ENCODE assay signal across 8 mouse cellular contexts in the genomic region with DNA sequence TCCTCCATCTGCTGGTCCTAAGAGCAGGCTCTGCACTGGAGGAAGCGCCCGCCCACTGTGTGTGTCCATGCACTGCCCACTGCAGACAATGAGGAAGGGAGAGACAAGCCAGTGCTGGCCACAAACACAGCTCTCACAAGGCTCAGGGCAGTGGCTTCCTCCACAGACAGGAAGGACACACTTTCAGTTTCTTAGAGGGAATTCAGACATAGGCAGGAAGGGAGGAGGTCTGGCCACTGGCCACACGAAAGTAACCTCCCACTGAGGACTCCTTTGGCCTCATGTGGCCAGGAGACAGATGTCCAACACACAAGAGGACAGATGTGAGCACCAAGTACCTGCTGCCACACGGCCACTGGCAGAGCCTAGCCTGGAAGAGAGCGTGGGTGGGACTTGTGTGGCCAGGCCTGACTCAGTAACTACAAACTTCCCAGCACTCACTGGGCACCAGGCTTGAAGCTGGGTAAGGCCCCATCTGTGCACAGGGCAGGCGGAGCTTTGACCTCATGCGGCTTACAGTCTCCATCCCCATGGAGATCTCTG. TPM values are rescaled to one million over a fixed set of nuclear protein-coding genes. Genes with fewer than 3 reads are reported as not detected.
A peak's percentile ranks its signal among the peaks of the same experiment; 100 is the strongest.
DNase-seq lines count a peak whose midpoint lies in the region; ATAC-seq and TF ChIP-seq lines count a peak whose summit lies in the region.

No protein-coding gene starts in this region.

- no peaks in the 10 kb centered on the region for H3K27me3 ChIP-seq in spleen, adult 2 months (ENCODE audit: control insufficient read depth, insufficient read depth, low read length)
- no peaks in the 10 kb centered on the region for H3K27me3 ChIP-seq in heart, adult 2 months (ENCODE audit: control insufficient read depth, insufficient read depth, low read length)
- H3K27me3 ChIP-seq in kidney, postnatal 0 days (ENCODE audit: insufficient read depth, low read length), result no peaks in the 10 kb centered on the region
- no peaks in the 10 kb centered on the region for H3K27me3 ChIP-seq in midbrain, embryonic 16.5 days (ENCODE audit: control insufficient read depth, insufficient read depth, low read depth, low read length)

- peak; percentile 84 for ATAC-seq in kidney, postnatal 0 days (replicated peaks; ENCODE audit: low FRiP score, low read depth)
- no peak for ATAC-seq in midbrain, embryonic 16.5 days

- no peak overlapping the region for H3K9ac ChIP-seq in heart, adult 2 months (ENCODE audit: low read depth, low read length)
- H3K9ac ChIP-seq in kidney, postnatal 0 days (ENCODE audit: low read depth, low read length), result peak overlapping the region; percentile 38; the same call in 1 of the 2 replicates
- H3K9ac ChIP-seq in midbrain, embryonic 16.5 days (ENCODE audit: low read depth, low read length), result no peak overlapping the region

- DNase-seq in spleen, adult 2 months (ENCODE audit: low read depth in 1 of 2, low spot score in 2 of 2), result no peak
- DNase-seq in spleen, adult 12 weeks (ENCODE audit: low spot score), result no peak
- peak; percentile 63 to 80 for DNase-seq in heart, adult 2 months
- DNase-seq in kidney, postnatal 0 days (ENCODE audit: low spot score), result peak; percentile 66
- DNase-seq in lung, postnatal 25 days (ENCODE audit: low spot score), result peak; percentile 77
- no peak for DNase-seq in cerebellum, postnatal 14 days
- DNase-seq in left cerebral cortex, adult 8-10 months (ENCODE audit: low spot score in 2 of 2), result no peak

- TF ChIP-seq EP300 in heart, adult 2 months (IDR thresholded peaks at IDR 0.05; ENCODE audit: insufficient read depth, low read depth, low read length), result no peak

- intact Hi-C loops in heart, adult 2 months (cut with DNase I), result loop anchor here (1.0 kb wide), 1 partner anchor 16 kb away; no protein-coding TSS in a partner anchor

- peak overlapping the region; percentile 34; the same call in 1 of the 2 replicates for H3K27ac ChIP-seq in spleen, adult 2 months (ENCODE audit: insufficient read depth, low read length)
- peak overlapping the region; percentile 47 for H3K27ac ChIP-seq in heart, adult 2 months
- peak overlapping the region; percentile 95 for H3K27ac ChIP-seq in kidney, postnatal 0 days
- H3K27ac ChIP-seq in midbrain, embryonic 16.5 days (ENCODE audit: low read length), result no peak overlapping the region

- TF ChIP-seq POLR2A in spleen, adult 2 months (IDR thresholded peaks at IDR 0.05; ENCODE audit: low read depth, low read length), result no peak
- no peak for TF ChIP-seq POLR2A in heart, adult 2 months (IDR thresholded peaks at IDR 0.05; ENCODE audit: insufficient read depth, low read depth, low read length)

- H3K36me3 ChIP-seq in spleen, adult 2 months (ENCODE audit: control insufficient read depth, insufficient read depth, low read length), result no peaks in the 10 kb centered on the region
- no peaks in the 10 kb centered on the region for H3K36me3 ChIP-seq in heart, adult 2 months (ENCODE audit: control insufficient read depth, insufficient read depth, low read length)
- H3K36me3 ChIP-seq in kidney, postnatal 0 days (ENCODE audit: insufficient read depth, low read length), result 0 out of 2 replicates have a peak, but pooled peaks cover 8% of the 10 kb centered on the region
- no peaks in the 10 kb centered on the region for H3K36me3 ChIP-seq in midbrain, embryonic 16.5 days (ENCODE audit: control insufficient read depth, insufficient read depth, low read length)

- no peak overlapping the region; the same call in 1 of the 2 replicates for H3K4me2 ChIP-seq in kidney, postnatal 0 days (ENCODE audit: low read length)
- no peak overlapping the region for H3K4me2 ChIP-seq in midbrain, embryonic 16.5 days (ENCODE audit: low read length)

- 63% methylated on average over 7 of the region's 7 CpGs for WGBS in spleen, adult 2 months
- 41% methylated on average over 7 of the region's 7 CpGs for WGBS in heart, adult 2 months
- WGBS in kidney, postnatal 0 days, result 24% methylated on average over 7 of the region's 7 CpGs
- WGBS in midbrain, embryonic 16.5 days, result 75% methylated on average over 7 of the region's 7 CpGs

- no peaks in the 10 kb centered on the region for H3K9me3 ChIP-seq in kidney, postnatal 0 days (replicated peaks; ENCODE audit: low read length)
- H3K9me3 ChIP-seq in midbrain, embryonic 16.5 days (replicated peaks; ENCODE audit: control insufficient read depth, low read length, poor library complexity, severe bottlenecking), result no peaks in the 10 kb centered on the region

- H3K4me1 ChIP-seq in spleen, adult 2 months (ENCODE audit: control insufficient read depth, insufficient read depth, insufficient read length), result peaks cover 20% of the 10 kb centered on the region; the same call in 1 of the 2 replicates
- H3K4me1 ChIP-seq in heart, adult 2 months (ENCODE audit: control insufficient read depth, insufficient read depth, low read length), result peaks cover 15% of the 10 kb centered on the region
- peaks cover 49% of the 10 kb centered on the region for H3K4me1 ChIP-seq in kidney, postnatal 0 days (replicated peaks; ENCODE audit: insufficient read depth, low read length)
- peaks cover 15% of the 10 kb centered on the region; the same call in 1 of the 2 replicates for H3K4me1 ChIP-seq in midbrain, embryonic 16.5 days (ENCODE audit: control insufficient read depth, insufficient read depth, low read length)

- H3K79me2 ChIP-seq in heart, adult 2 months (replicated peaks; ENCODE audit: control insufficient read depth, insufficient read depth, low read length), result no peaks in the 10 kb centered on the region

- no peak for TF ChIP-seq CTCF in spleen, adult 2 months (IDR thresholded peaks at IDR 0.05; ENCODE audit: extremely low read depth, insufficient read depth, insufficient read length, insufficient replicate concordance)
- TF ChIP-seq CTCF in heart, adult 2 months (IDR thresholded peaks at IDR 0.05), result no peak
- TF ChIP-seq CTCF in kidney, postnatal 0 days (IDR thresholded peaks at IDR 0.05; ENCODE audit: low read depth), result no peak

- H3K4me3 ChIP-seq in spleen, adult 2 months (ENCODE audit: extremely low read depth, insufficient read depth, insufficient read length), result no peak overlapping the region
- H3K4me3 ChIP-seq in heart, adult 2 months, result peak overlapping the region; percentile 20; the same call in 1 of the 2 replicates
- H3K4me3 ChIP-seq in kidney, postnatal 0 days (replicated peaks; ENCODE audit: low read depth, low read length), result no peak overlapping the region
- H3K4me3 ChIP-seq in midbrain, embryonic 16.5 days (ENCODE audit: low read depth, low read length), result no peak overlapping the region

RNA-seq across cellular contexts. Expression of a gene that starts 44.1 kb away (rescaled TPM):
- 85.6 and 116 TPM in 2 replicates for polyA plus RNA-seq in spleen, adult 2 months (2012; rRNA removed)
- 100 to 1,000 TPM; 103 to 123 TPM for total RNA-seq in heart, adult 2 months (2021)
- 68.9 and 81.6 TPM in 2 replicates for polyA plus RNA-seq in heart, adult 2 months (2012; rRNA removed)
- 62.9 and 70.3 TPM in 2 replicates for polyA plus RNA-seq in kidney, postnatal 0 days (2015; fragmentation: Nextera tagmentation; extraction: Ambion mirVana)
- total RNA-seq in left cerebral cortex, adult 8-10 months (2022), result 100 to 1,000 TPM; 108 to 114 (median 111) TPM
- 70.6 and 72.5 TPM in 2 replicates for polyA plus RNA-seq in midbrain, embryonic 16.5 days (2015; fragmentation: Nextera tagmentation; extraction: Ambion mirVana)

Comparison
In these comparisons a context has a peak if more than half of its experiments do, and no peak if none do; other contexts are left out.
1. DNase-seq: peak in heart, adult 2 months (2 of 2), kidney, postnatal 0 days (single experiment) and lung, postnatal 25 days (single experiment); none in spleen, adult 2 months (0 of 2), spleen, adult 12 weeks (single experiment), cerebellum, postnatal 14 days (0 of 2) and left cerebral cortex, adult 8-10 months (0 of 2).